Mouse (Mus musculus) thymus, adult 2 months (tissue): Measurements from ENCODE around the gene Slc8a1.

ENCODE experiments used
- CTCF ChIP-seq: fragments of 200-500 bp; IDR thresholded peaks from 2 replicates; pipeline ENCODE4 v1.5.1; 2012; ENCODE audit warnings: mild to moderate bottlenecking, control low read depth, low read length, moderate library complexity, borderline replicate concordance; ENCODE audit not compliant: control insufficient read depth, poor library complexity, insufficient read depth; ENCODE audit errors: extremely low read depth
- POLR2A ChIP-seq: fragments of 200-500 bp; IDR thresholded peaks from 2 replicates; pipeline ENCODE4 v1.6.1; 2012; ENCODE audit warnings: mild to moderate bottlenecking, low read length, control low read depth, moderate library complexity; ENCODE audit not compliant: control insufficient read depth, poor library complexity, insufficient read depth; ENCODE audit errors: extremely low read depth

GRCm38 (mm10) chr17:81335526-81335925, 402.7 kb downstream of the Slc8a1 start:
- TF ChIP-seq CTCF: no peak
- no peak for TF ChIP-seq POLR2A
